Mouse (Mus musculus): Measurements from ENCODE around the gene Gabarap. TPM values are rescaled to one million over a fixed set of nuclear protein-coding genes. Genes with fewer than 3 reads are reported as not detected.
A peak's percentile ranks its signal among the peaks of the same experiment; 100 is the strongest.

Gene Gabarap
- polyA plus RNA-seq, 1 experiment = 977 TPM

DNA sequence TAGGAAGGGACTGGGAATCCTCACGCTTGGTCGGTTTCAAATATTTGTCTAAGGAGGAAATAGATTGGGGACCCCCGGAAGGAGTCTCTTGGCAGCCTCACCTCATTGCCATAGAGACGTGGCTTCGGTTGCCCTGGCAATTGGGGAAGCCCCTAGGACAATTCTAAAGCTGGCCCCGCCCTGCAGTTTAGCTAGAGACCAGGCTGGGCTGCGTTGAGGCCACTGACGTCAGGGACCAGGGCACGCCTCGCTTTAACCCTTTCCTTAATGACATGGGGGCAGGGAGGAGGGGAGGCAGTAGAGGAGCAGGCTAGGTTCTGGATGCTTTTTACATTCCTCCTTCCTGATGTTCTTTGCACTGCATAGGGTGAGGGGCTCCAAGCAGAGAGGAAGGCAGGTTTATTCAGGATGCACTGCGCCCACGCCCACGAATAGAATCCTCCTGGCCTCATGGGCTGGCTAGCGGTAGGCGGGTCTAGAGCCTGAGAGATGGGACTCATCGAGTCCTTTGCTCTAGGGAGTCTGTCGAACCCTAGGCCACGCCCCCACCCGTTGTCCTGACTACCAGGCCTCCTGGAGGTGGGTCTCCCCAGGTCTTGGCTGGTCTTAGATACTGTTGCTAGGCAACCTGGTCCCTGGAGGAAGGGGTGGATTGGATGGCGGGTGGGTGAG lies 38.3 kb downstream of the Gabarap start:
- H3K9me3 ChIP-seq = no peaks in the 10 kb centered on the region
- TF ChIP-seq GATA1 (IDR thresholded peaks at IDR 0.05; ENCODE audit: borderline replicate concordance, low read length) = no peak
- TF ChIP-seq FLI1 (IDR thresholded peaks at IDR 0.05; ENCODE audit: low read length) = no peak
- no peaks in the 10 kb centered on the region for H3K27me3 ChIP-seq (replicated peaks)
- peak overlapping the region; percentile 76 for H3K4me3 ChIP-seq (replicated peaks)
- H3K36me3 ChIP-seq (replicated peaks; ENCODE audit: low read length) = peaks cover 37% of the 10 kb centered on the region
- H3K4me1 ChIP-seq = peaks cover 43% of the 10 kb centered on the region

DNA sequence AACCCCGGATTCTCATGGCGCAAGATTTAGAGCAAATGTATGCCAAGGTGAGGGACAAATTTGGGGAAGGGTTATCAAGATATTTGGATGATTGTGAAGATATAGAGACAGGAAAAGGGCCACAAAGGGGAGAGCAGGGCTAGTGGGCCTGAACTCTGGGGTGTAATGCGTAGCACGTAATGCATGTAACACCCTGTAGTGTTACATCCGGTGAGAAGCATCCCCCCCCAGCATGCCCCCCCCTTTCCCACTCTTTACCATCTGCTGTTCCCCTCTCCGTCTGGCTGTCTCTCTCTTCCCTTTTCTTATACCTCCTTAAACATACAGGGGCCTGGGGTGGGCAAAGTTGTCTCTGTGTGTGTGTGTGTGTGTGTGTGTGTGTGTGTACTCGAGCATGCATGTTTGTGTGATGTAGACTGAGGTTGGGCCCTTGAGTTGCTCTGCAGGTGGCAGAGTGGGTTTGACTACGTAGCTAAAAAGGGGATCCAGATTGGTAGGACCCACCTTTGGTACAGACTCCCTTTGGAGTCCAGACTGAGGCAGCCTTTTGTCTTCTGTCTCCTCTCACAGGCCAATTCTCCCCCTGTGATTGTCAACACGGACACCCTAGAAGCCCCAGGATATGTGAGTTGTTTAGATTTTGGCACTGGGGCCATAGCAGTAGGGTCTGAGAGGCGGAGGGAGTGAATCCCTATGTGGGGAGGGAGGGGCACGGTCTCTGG lies 39.0 kb downstream of the Gabarap start:
- no peaks in the 10 kb centered on the region for H3K27me3 ChIP-seq (replicated peaks)
- no peak for TF ChIP-seq FLI1 (IDR thresholded peaks at IDR 0.05; ENCODE audit: low read length)
- no peak for TF ChIP-seq GATA1 (IDR thresholded peaks at IDR 0.05; ENCODE audit: borderline replicate concordance, low read length)
- no peak overlapping the region for H3K4me3 ChIP-seq (replicated peaks)
- peaks cover 40% of the 10 kb centered on the region for H3K4me1 ChIP-seq
- peaks cover 41% of the 10 kb centered on the region for H3K36me3 ChIP-seq (replicated peaks; ENCODE audit: low read length)
- H3K9me3 ChIP-seq = no peaks in the 10 kb centered on the region

DNA sequence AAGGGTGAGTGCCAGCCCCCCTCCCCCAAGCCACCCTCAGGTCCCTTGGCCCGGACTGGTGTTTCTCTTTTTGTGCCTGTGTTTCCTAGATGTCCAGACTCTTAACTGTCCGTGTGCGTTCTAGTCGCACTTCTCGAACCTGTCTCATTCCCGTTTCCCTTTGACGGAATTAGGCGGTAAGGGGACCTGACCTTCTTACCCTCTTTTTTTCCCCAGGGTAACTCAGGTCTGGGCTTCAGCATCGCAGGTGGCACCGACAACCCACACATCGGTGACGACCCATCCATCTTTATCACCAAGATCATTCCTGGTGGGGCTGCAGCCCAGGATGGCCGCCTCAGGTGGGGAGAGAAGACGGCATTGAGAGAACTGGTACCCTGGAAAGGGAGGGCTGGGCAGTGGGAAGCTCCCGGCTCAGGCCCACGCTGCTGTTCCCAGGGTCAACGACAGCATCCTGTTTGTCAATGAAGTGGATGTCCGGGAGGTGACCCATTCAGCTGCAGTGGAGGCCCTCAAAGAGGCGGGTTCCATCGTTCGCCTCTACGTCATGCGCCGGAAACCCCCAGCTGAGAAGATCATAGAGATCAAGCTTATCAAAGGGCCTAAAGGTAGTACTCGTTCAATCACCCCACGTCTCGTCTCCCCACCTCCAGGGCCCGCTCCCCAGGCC lies 39.8 kb downstream of the Gabarap start:
- peaks cover 41% of the 10 kb centered on the region for H3K4me1 ChIP-seq
- H3K9me3 ChIP-seq = no peaks in the 10 kb centered on the region

DNA sequence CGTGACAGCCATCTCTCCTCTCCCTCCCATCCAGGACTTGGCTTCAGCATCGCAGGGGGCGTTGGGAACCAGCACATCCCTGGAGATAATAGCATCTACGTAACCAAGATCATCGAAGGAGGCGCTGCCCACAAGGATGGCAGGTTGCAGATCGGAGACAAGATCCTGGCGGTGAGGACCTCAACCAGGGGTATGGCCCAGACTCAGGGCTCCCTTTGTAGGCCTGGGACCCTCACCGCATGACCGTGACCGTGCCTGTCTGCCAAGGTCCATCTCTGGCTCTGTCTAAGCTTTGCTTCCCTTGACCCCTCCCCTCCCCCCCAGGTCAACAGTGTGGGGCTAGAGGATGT lies 40.4 kb downstream of the Gabarap start:
- Histone ChIP-seq H3K4me3 (replicated peaks) (no peak overlapping the region), H3K9me3 (no peaks in the 10 kb centered on the region), H3K36me3 (replicated peaks; ENCODE audit: low read length) (peaks cover 41% of the 10 kb centered on the region), H3K27me3 (replicated peaks) (no peaks in the 10 kb centered on the region), H3K4me1 (peaks cover 40% of the 10 kb centered on the region)
- TF ChIP-seq GATA1 (IDR thresholded peaks at IDR 0.05; ENCODE audit: borderline replicate concordance, low read length) (no peak), FLI1 (IDR thresholded peaks at IDR 0.05; ENCODE audit: low read length) (no peak)

More for the DNA sequence above, 39.8 kb downstream of the Gabarap start:
- no peak overlapping the region for H3K4me3 ChIP-seq (replicated peaks)
- no peak for TF ChIP-seq GATA1 (IDR thresholded peaks at IDR 0.05; ENCODE audit: borderline replicate concordance, low read length)
- no peak for TF ChIP-seq FLI1 (IDR thresholded peaks at IDR 0.05; ENCODE audit: low read length)
- no peaks in the 10 kb centered on the region for H3K27me3 ChIP-seq (replicated peaks)
- H3K36me3 ChIP-seq (replicated peaks; ENCODE audit: low read length) = peaks cover 41% of the 10 kb centered on the region

DNA sequence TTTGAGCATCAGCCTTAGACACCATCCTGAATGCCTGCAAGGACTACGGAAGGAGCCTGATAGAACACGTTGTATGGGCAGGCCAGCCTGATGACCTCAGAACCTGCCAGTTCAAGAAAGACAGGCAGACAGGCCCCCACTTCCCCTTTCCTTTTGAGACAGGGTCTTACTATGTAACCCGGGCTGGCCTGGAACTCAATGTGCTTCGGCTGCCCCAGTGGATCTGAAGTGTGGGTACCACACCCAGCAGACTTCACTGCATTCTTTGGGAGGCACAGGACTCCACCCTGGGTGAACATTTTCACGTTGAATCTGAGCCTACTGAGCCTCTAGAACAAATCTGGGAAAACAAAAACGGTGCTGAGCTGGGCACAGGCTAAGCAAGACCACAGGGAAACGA lies 47.2 kb downstream of the Gabarap start:
- no peak overlapping the region for H3K4me3 ChIP-seq (replicated peaks)
- no peak for TF ChIP-seq FLI1 (IDR thresholded peaks at IDR 0.05; ENCODE audit: low read length)
- TF ChIP-seq GATA1 (IDR thresholded peaks at IDR 0.05; ENCODE audit: borderline replicate concordance, low read length) = no peak
- peaks cover 66% of the 10 kb centered on the region for H3K36me3 ChIP-seq (replicated peaks; ENCODE audit: low read length)
- peaks cover 13% of the 10 kb centered on the region for H3K4me1 ChIP-seq
- H3K9me3 ChIP-seq = no peaks in the 10 kb centered on the region
- H3K27me3 ChIP-seq (replicated peaks) = no peaks in the 10 kb centered on the region

- no peaks in the 10 kb centered on the region for H3K9me3 ChIP-seq
- H3K36me3 ChIP-seq (replicated peaks; ENCODE audit: low read length) = peaks cover 70% of the 10 kb centered on the region
- H3K4me3 ChIP-seq (replicated peaks) = no peak overlapping the region
- peaks cover 13% of the 10 kb centered on the region for H3K4me1 ChIP-seq
- no peak for TF ChIP-seq GATA1 (IDR thresholded peaks at IDR 0.05; ENCODE audit: borderline replicate concordance, low read length)
- no peak for TF ChIP-seq FLI1 (IDR thresholded peaks at IDR 0.05; ENCODE audit: low read length)
- no peaks in the 10 kb centered on the region for H3K27me3 ChIP-seq (replicated peaks)
These were observed 48.7 kb downstream of the Gabarap start for GRCm38 (mm10) chr11:70039631-70040030.

DNA sequence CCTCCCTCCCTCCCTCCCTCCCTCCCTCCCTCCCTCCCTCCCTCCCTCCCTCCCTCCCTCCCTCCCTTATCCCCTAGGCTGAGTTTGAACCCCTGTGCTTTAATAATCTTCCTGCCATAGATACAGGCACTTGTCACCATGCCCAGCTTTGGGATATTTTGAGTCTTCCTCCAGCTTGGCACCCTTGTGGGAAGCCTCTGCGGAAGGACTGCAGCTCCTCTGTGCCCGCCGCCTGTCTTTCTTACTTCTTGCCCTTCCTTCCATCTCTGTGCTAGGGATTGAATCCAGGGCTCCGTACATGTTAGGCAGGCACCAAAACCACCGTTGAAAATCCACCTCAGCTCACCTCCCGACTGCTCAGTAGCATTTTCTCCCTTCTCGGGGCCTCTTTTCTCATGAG lies 49.2 kb downstream of the Gabarap start:
- no peak for TF ChIP-seq GATA1 (IDR thresholded peaks at IDR 0.05; ENCODE audit: borderline replicate concordance, low read length)
- no peak for TF ChIP-seq FLI1 (IDR thresholded peaks at IDR 0.05; ENCODE audit: low read length)
- Histone ChIP-seq H3K9me3 (no peaks in the 10 kb centered on the region), H3K27me3 (replicated peaks) (no peaks in the 10 kb centered on the region), H3K36me3 (replicated peaks; ENCODE audit: low read length) (peaks cover 73% of the 10 kb centered on the region), H3K4me3 (replicated peaks) (no peak overlapping the region), H3K4me1 (peaks cover 13% of the 10 kb centered on the region)

- no peaks in the 10 kb centered on the region for H3K9me3 ChIP-seq
These were observed 51.6 kb downstream of the Gabarap start for GRCm38 (mm10) chr11:70042309-70043085.

GRCm38 (mm10) chr11:70043665-70044064 lies 52.7 kb downstream of the Gabarap start:
- Histone ChIP-seq H3K9me3 (no peaks in the 10 kb centered on the region), H3K4me3 (replicated peaks) (no peak overlapping the region), H3K4me1 (peaks cover 4% of the 10 kb centered on the region), H3K27me3 (replicated peaks) (no peaks in the 10 kb centered on the region), H3K36me3 (replicated peaks; ENCODE audit: low read length) (peaks cover 64% of the 10 kb centered on the region)
- no peak for TF ChIP-seq FLI1 (IDR thresholded peaks at IDR 0.05; ENCODE audit: low read length)
- no peak for TF ChIP-seq GATA1 (IDR thresholded peaks at IDR 0.05; ENCODE audit: borderline replicate concordance, low read length)

More at GRCm38 (mm10) chr11:70042309-70043085, 51.6 kb downstream of the Gabarap start:
- Histone ChIP-seq H3K27me3 (replicated peaks) (no peaks in the 10 kb centered on the region), H3K36me3 (replicated peaks; ENCODE audit: low read length) (peaks cover 73% of the 10 kb centered on the region), H3K4me3 (replicated peaks) (no peak overlapping the region), H3K4me1 (peaks cover 12% of the 10 kb centered on the region)
- TF ChIP-seq FLI1 (IDR thresholded peaks at IDR 0.05; ENCODE audit: low read length) (no peak), GATA1 (IDR thresholded peaks at IDR 0.05; ENCODE audit: borderline replicate concordance, low read length) (no peak)

Other genes starting within 250 kb of the Gabarap start
- gene Polr2a, start 232.5 kb upstream of the Gabarap start, polyA plus RNA-seq (2012; ENCODE audit: insufficient read depth, low replicate concordance) = 36.5 and 129 TPM in 2 replicates
- gene Slc35g3, start 229.2 kb upstream of the Gabarap start, polyA plus RNA-seq (2012; ENCODE audit: insufficient read depth, low replicate concordance) = not detected in 2 replicates
- gene Zbtb4, start 225.2 kb upstream of the Gabarap start, polyA plus RNA-seq (2012; ENCODE audit: insufficient read depth, low replicate concordance) = 1.9 and 3.9 TPM in 2 replicates
- not detected in 2 replicates for gene Chrnb1, start 195.2 kb upstream of the Gabarap start, polyA plus RNA-seq (2012; ENCODE audit: insufficient read depth, low replicate concordance)
- gene Fgf11, start 189.3 kb upstream of the Gabarap start, polyA plus RNA-seq (2012; ENCODE audit: insufficient read depth, low replicate concordance) = 0.64 TPM in 1 of 2 replicates, not detected in the other
- not detected in 2 replicates for gene Tmem102, start 185.5 kb upstream of the Gabarap start, polyA plus RNA-seq (2012; ENCODE audit: insufficient read depth, low replicate concordance)
- not detected in 2 replicates for gene Gm39566, start 175.8 kb upstream of the Gabarap start, polyA plus RNA-seq (2012; ENCODE audit: insufficient read depth, low replicate concordance)
- gene Spem2, start 172.7 kb upstream of the Gabarap start, polyA plus RNA-seq (2012; ENCODE audit: insufficient read depth, low replicate concordance) = not detected in 2 replicates
- gene Spem1, start 169.0 kb upstream of the Gabarap start, polyA plus RNA-seq (2012; ENCODE audit: insufficient read depth, low replicate concordance) = not detected in 2 replicates
- 4.9 and 17.7 TPM in 2 replicates for gene Nlgn2, start 153.4 kb upstream of the Gabarap start, polyA plus RNA-seq (2012; ENCODE audit: insufficient read depth, low replicate concordance)
- 742 and 1,105 TPM in 2 replicates for gene Tmem256, start 152.6 kb upstream of the Gabarap start, polyA plus RNA-seq (2012; ENCODE audit: insufficient read depth, low replicate concordance)
- gene Plscr3, start 144.8 kb upstream of the Gabarap start, polyA plus RNA-seq (2012; ENCODE audit: insufficient read depth, low replicate concordance) = 41.3 and 79.4 TPM in 2 replicates
- not detected in 2 replicates for gene Tnk1, start 132.4 kb upstream of the Gabarap start, polyA plus RNA-seq (2012; ENCODE audit: insufficient read depth, low replicate concordance)
- gene Tmem95, start 113.1 kb upstream of the Gabarap start, polyA plus RNA-seq (2012; ENCODE audit: insufficient read depth, low replicate concordance) = not detected in 2 replicates
- gene Kctd11, start 109.7 kb upstream of the Gabarap start, polyA plus RNA-seq (2012; ENCODE audit: insufficient read depth, low replicate concordance) = 0.98 TPM in 1 of 2 replicates, not detected in the other
- 47.6 and 58.4 TPM in 2 replicates for gene Acap1, start 95.6 kb upstream of the Gabarap start, polyA plus RNA-seq (2012; ENCODE audit: insufficient read depth, low replicate concordance)
- gene 2810408A11Rik, start 90.2 kb upstream of the Gabarap start, polyA plus RNA-seq (2012; ENCODE audit: insufficient read depth, low replicate concordance) = 0.25 TPM in 1 of 2 replicates, not detected in the other
- 17.6 and 26.8 TPM in 2 replicates for gene Neurl4, start 90.1 kb upstream of the Gabarap start, polyA plus RNA-seq (2012; ENCODE audit: insufficient read depth, low replicate concordance)
- 116 and 124 TPM in 2 replicates for gene Gps2, start 77.3 kb upstream of the Gabarap start, polyA plus RNA-seq (2012; ENCODE audit: insufficient read depth, low replicate concordance)
- gene Eif5a, start 69.2 kb upstream of the Gabarap start, polyA plus RNA-seq (2012; ENCODE audit: insufficient read depth, low replicate concordance) = 2,079 and 2,119 TPM in 2 replicates
- 0.75 TPM in 1 of 2 replicates, not detected in the other for gene Ybx2, start 55.3 kb upstream of the Gabarap start, polyA plus RNA-seq (2012; ENCODE audit: insufficient read depth, low replicate concordance)
- gene Slc2a4, start 43.0 kb upstream of the Gabarap start, polyA plus RNA-seq (2012; ENCODE audit: insufficient read depth, low replicate concordance) = not detected in 2 replicates
- gene Cldn7, start 26.4 kb upstream of the Gabarap start, polyA plus RNA-seq (2012; ENCODE audit: insufficient read depth, low replicate concordance) = not detected in 2 replicates
- 289 and 291 TPM in 2 replicates for gene Ctdnep1, start 10.0 kb upstream of the Gabarap start, polyA plus RNA-seq (2012; ENCODE audit: insufficient read depth, low replicate concordance)
- gene Elp5, start 8.6 kb upstream of the Gabarap start, polyA plus RNA-seq (2012; ENCODE audit: insufficient read depth, low replicate concordance) = 11.0 TPM in 1 of 2 replicates, not detected in the other
- gene Phf23, start 4.6 kb downstream of the Gabarap start, polyA plus RNA-seq (2012; ENCODE audit: insufficient read depth, low replicate concordance) = 24.1 and 85.6 TPM in 2 replicates
- 28.6 and 64.4 TPM in 2 replicates for gene Dvl2, start 9.5 kb downstream of the Gabarap start, polyA plus RNA-seq (2012; ENCODE audit: insufficient read depth, low replicate concordance)
- 12.7 and 34.2 TPM in 2 replicates for gene Acadvl, start 24.3 kb downstream of the Gabarap start, polyA plus RNA-seq (2012; ENCODE audit: insufficient read depth, low replicate concordance)
- gene Dlg4, start 25.8 kb downstream of the Gabarap start, polyA plus RNA-seq (2012; ENCODE audit: insufficient read depth, low replicate concordance) = 16.1 and 22.0 TPM in 2 replicates
- gene Asgr1, start 62.9 kb downstream of the Gabarap start, polyA plus RNA-seq (2012; ENCODE audit: insufficient read depth, low replicate concordance) = 0.36 TPM in 1 of 2 replicates, not detected in the other
- gene Asgr2, start 101.5 kb downstream of the Gabarap start, polyA plus RNA-seq (2012; ENCODE audit: insufficient read depth, low replicate concordance) = 0.09 TPM in 1 of 2 replicates, not detected in the other
- not detected in 2 replicates for gene Mgl2, start 139.2 kb downstream of the Gabarap start, polyA plus RNA-seq (2012; ENCODE audit: insufficient read depth, low replicate concordance)
- gene Clec10a, start 165.1 kb downstream of the Gabarap start, polyA plus RNA-seq (2012; ENCODE audit: insufficient read depth, low replicate concordance) = 0.93 TPM in 1 of 2 replicates, not detected in the other
- not detected in 2 replicates for gene Slc16a11, start 221.6 kb downstream of the Gabarap start, polyA plus RNA-seq (2012; ENCODE audit: insufficient read depth, low replicate concordance)
- gene Slc16a13, start 229.9 kb downstream of the Gabarap start, polyA plus RNA-seq (2012; ENCODE audit: insufficient read depth, low replicate concordance) = 5.3 and 8.1 TPM in 2 replicates
- not detected in 2 replicates for gene Bcl6b, start 238.7 kb downstream of the Gabarap start, polyA plus RNA-seq (2012; ENCODE audit: insufficient read depth, low replicate concordance)
- 169 and 210 TPM in 2 replicates for gene 0610010K14Rik, start 246.8 kb downstream of the Gabarap start, polyA plus RNA-seq (2012; ENCODE audit: insufficient read depth, low replicate concordance)
- 25.7 and 41.9 TPM in 2 replicates for gene Gm21988, start 248.7 kb downstream of the Gabarap start, polyA plus RNA-seq (2012; ENCODE audit: insufficient read depth, low replicate concordance)
- 869 and 1,064 TPM in 2 replicates for gene Rnasek, start 248.7 kb downstream of the Gabarap start, polyA plus RNA-seq (2012; ENCODE audit: insufficient read depth, low replicate concordance)